Mouse (Mus musculus) layer of hippocampus, adult 2 months (tissue): ENCODE results near the gene Tfdp2. TPM values are rescaled to one million over a fixed set of nuclear protein-coding genes. Genes with fewer than 3 reads are reported as not detected.
A peak's percentile ranks its signal among the peaks of the same experiment; 100 is the strongest.
"Not testable (repeated sequence)": the region's sequence is repeated elsewhere in the genome, so short reads cannot be mapped to it uniquely, and the experiment has no call there.

Source experiments
- DNase-seq, 2 experiments: peaks; one replicate each; pipeline ENCODE4 v3.0.0; 2022; ENCODE audit warnings: low spot score in 2 of 2
- H3K27ac ChIP-seq: fragments of 200-600 bp; 2 replicates; pipeline ENCODE4 v1.8.1; 2022
- H3K4me3 ChIP-seq: fragments of 200-600 bp; 2 replicates; pipeline ENCODE4 v1.8.1; 2022; ENCODE audit warnings: mild to moderate bottlenecking
- CTCF ChIP-seq: fragments of 200-600 bp; conservative IDR thresholded peaks from 2 replicates; pipeline ENCODE4 v1.8.1; 2022; ENCODE audit warnings: antibody characterized with exemption, mild to moderate bottlenecking, moderate library complexity
- total RNA-seq, 2 experiments: library from RNA; stranded (reverse); gene quantifications; 2 replicates each; pipeline ENCODE4 v1.2.3; 2021

The Tfdp2 gene
- total RNA-seq, 2 experiments from 2014 or later: 42.7 to 46.1 TPM

- H3K27ac ChIP-seq: no peak overlapping the region
- TF ChIP-seq CTCF: no peak
- no peak for DNase-seq
- no peak overlapping the region for H3K4me3 ChIP-seq
Measured at GRCm38 (mm10) chr9:96345750-96346149, 149.7 kb downstream of the Tfdp2 start.

GRCm38 (mm10) chr9:96348885-96349284, 152.8 kb downstream of the Tfdp2 start:
- TF ChIP-seq CTCF: no peak
- no peak for DNase-seq
- H3K4me3 ChIP-seq: no peak overlapping the region
- no peak overlapping the region for H3K27ac ChIP-seq

GRCm38 (mm10) chr9:96350010-96350409, 153.9 kb downstream of the Tfdp2 start:
- Histone ChIP-seq H3K4me3 (no peak overlapping the region), H3K27ac (peak overlapping the region; percentile 28; the same call in 1 of the 2 replicates)
- DNase-seq: peak; percentile 34 to 52
- peak; percentile 87 for TF ChIP-seq CTCF

GRCm38 (mm10) chr9:96350476-96350875, 154.4 kb downstream of the Tfdp2 start:
- Histone ChIP-seq H3K4me3 (no peak overlapping the region), H3K27ac (peak overlapping the region; percentile 28; the same call in 1 of the 2 replicates)
- DNase-seq: no peak
- TF ChIP-seq CTCF: no peak

- not testable (repeated sequence) for H3K27ac ChIP-seq, H3K4me3 ChIP-seq, DNase-seq
Measured at GRCm38 (mm10) chr9:96351771-96352170, 155.7 kb downstream of the Tfdp2 start.

GRCm38 (mm10) chr9:96353121-96353769, 157.2 kb downstream of the Tfdp2 start:
- no peak overlapping the region for H3K4me3 ChIP-seq
- no peak for TF ChIP-seq CTCF
- no peak for DNase-seq

GRCm38 (mm10) chr9:96353799-96354198, 157.7 kb downstream of the Tfdp2 start:
- no peak for DNase-seq

More at GRCm38 (mm10) chr9:96353121-96353769, 157.2 kb downstream of the Tfdp2 start:
- H3K27ac ChIP-seq: no peak overlapping the region

GRCm38 (mm10) chr9:96360056-96360455, 164.0 kb downstream of the Tfdp2 start:
- Histone ChIP-seq H3K4me3 (no peak overlapping the region), H3K27ac (no peak overlapping the region)
- no peak for TF ChIP-seq CTCF
- DNase-seq: no peak

More at GRCm38 (mm10) chr9:96353799-96354198, 157.7 kb downstream of the Tfdp2 start:
- Histone ChIP-seq H3K4me3 (no peak overlapping the region), H3K27ac (no peak overlapping the region)
- no peak for TF ChIP-seq CTCF

GRCm38 (mm10) chr9:96363581-96364140, 167.6 kb downstream of the Tfdp2 start:
- TF ChIP-seq CTCF: no peak
- peak; percentile 51 to 58 for DNase-seq
- Histone ChIP-seq H3K4me3 (peak overlapping the region; percentile 83), H3K27ac (peak overlapping the region; percentile 89)

GRCm38 (mm10) chr9:96364141-96364838, 168.2 kb downstream of the Tfdp2 start, which contains the start of gene Atp1b3:
TSS of gene Atp1b3 (minus strand) at chr9:96364442.
- Histone ChIP-seq H3K27ac (peak within 1 kb of the TSS; percentile 90), H3K4me3 (peak within 1 kb of the TSS; percentile 83)
- TF ChIP-seq CTCF: peak; percentile 22; the same call in 1 of the 2 replicates
- peak; percentile 97 to 99 for DNase-seq

GRCm38 (mm10) chr9:96365271-96365872, 169.3 kb downstream of the Tfdp2 start:
- Histone ChIP-seq H3K4me3 (no peak overlapping the region), H3K27ac (peak overlapping the region; percentile 47; the same call in 1 of the 2 replicates)
- no peak for TF ChIP-seq CTCF
- DNase-seq: no peak

- no peak overlapping the region for H3K4me3 ChIP-seq
- no peak for TF ChIP-seq CTCF
- no peak for DNase-seq
- H3K27ac ChIP-seq: no peak overlapping the region
Measured at GRCm38 (mm10) chr9:96369654-96370384, 173.7 kb downstream of the Tfdp2 start.
